Mouse (Mus musculus) liver, embryonic 16.5 days (tissue): Measurements from ENCODE around the gene Fadd. TPM values are rescaled to one million over a fixed set of nuclear protein-coding genes. Genes with fewer than 3 reads are reported as not detected.

Experiments used
- ATAC-seq: fragments of 200-750 bp; cut with Nextera tagmentation; 2 replicates; pipeline ENCODE4 v1.8.0; 2017; ENCODE audit warnings: low read depth, mild to moderate bottlenecking, moderate number of reproducible peaks, moderate library complexity
- H3K27ac ChIP-seq: fragments of 300-500 bp; sonication (generic); 2 replicates; pipeline ENCODE4 v1.5.1; 2014; ENCODE audit warnings: mild to moderate bottlenecking, low read length
- H3K27me3 ChIP-seq: fragments of 300-500 bp; sonication (generic); 2 replicates; pipeline ENCODE4 v1.6.1; 2014; ENCODE audit warnings: low read depth, low read length, mixed read lengths; ENCODE audit not compliant: control insufficient read depth, insufficient read depth
- H3K36me3 ChIP-seq: fragments of 300-500 bp; sonication (generic); 2 replicates; pipeline ENCODE4 v1.6.1; 2014; ENCODE audit warnings: mild to moderate bottlenecking; ENCODE audit not compliant: control insufficient read depth, insufficient read depth
- H3K4me1 ChIP-seq: fragments of 300-500 bp; sonication (generic); 2 replicates; pipeline ENCODE4 v1.6.1; 2014; ENCODE audit warnings: low read depth, low read length, mixed read lengths; ENCODE audit not compliant: control insufficient read depth
- H3K4me2 ChIP-seq: fragments of 300-500 bp; sonication (generic); 2 replicates; pipeline ENCODE4 v1.6.1; 2014; ENCODE audit warnings: low read depth, low read length, mixed read lengths
- H3K4me3 ChIP-seq: fragments of 300-500 bp; sonication (generic); 2 replicates; pipeline ENCODE4 v1.5.1; 2014; ENCODE audit warnings: low read depth, mild to moderate bottlenecking, low read length
- H3K9ac ChIP-seq: fragments of 300-500 bp; sonication (generic); 2 replicates; pipeline ENCODE4 v1.6.1; 2014; ENCODE audit warnings: low read depth, low read length
- H3K9me3 ChIP-seq: fragments of 300-500 bp; sonication (generic); replicated peaks from 2 replicates; pipeline ENCODE4 v1.6.1; 2016; ENCODE audit warnings: low read length; ENCODE audit not compliant: control insufficient read depth
- WGBS: fragments of 180-500 bp; shearing (Covaris S2); extraction: QIAGEN DNeasy Blood & Tissue Kit; methylation state at CpG from one replicate; pipeline ENCODE4 v1.1.7; 2014; ENCODE audit not compliant: insufficient replicate concordance; 5-methylcytosine and 5-hydroxymethylcytosine counted together
- polyA plus RNA-seq: library from polyadenylated mRNA; unstranded; fragments of >200 nt; fragmentation: Nextera tagmentation; extraction: Ambion mirVana; gene quantifications from 2 replicates; pipeline ENCODE4 v1.2.1, GENCODE M21; 2015

Gene Fadd
- polyA plus RNA-seq, 1 experiment from 2014 or later = 3.8 TPM

GRCm38 (mm10) chr7:144587291-144587690 lies 5.0 kb upstream of the Fadd start:
- no peak overlapping the region for H3K4me2 ChIP-seq
- no peaks in the 10 kb centered on the region for H3K36me3 ChIP-seq
- no peak overlapping the region for H3K4me3 ChIP-seq
- 19% methylated on average over 2 of the region's 2 CpGs for WGBS
- H3K4me1 ChIP-seq = peaks cover 3% of the 10 kb centered on the region; the same call in 1 of the 2 replicates
- H3K9ac ChIP-seq = no peak overlapping the region
- no peaks in the 10 kb centered on the region for H3K27me3 ChIP-seq
- no peak overlapping the region for H3K27ac ChIP-seq
- H3K9me3 ChIP-seq = no peaks in the 10 kb centered on the region
- no peak for ATAC-seq

- no peak for ATAC-seq
- Histone ChIP-seq H3K9ac (no peak overlapping the region), H3K4me2 (no peak overlapping the region)
These were observed 3.4 kb upstream of the Fadd start for GRCm38 (mm10) chr7:144585648-144586047.

GRCm38 (mm10) chr7:144583619-144584018 lies 1.4 kb upstream of the Fadd start:
- Histone ChIP-seq H3K4me3 (no peak overlapping the region), H3K27me3 (no peaks in the 10 kb centered on the region), H3K27ac (no peak overlapping the region), H3K9me3 (no peaks in the 10 kb centered on the region), H3K4me1 (peaks cover 12% of the 10 kb centered on the region), H3K36me3 (no peaks in the 10 kb centered on the region), H3K4me2 (no peak overlapping the region), H3K9ac (no peak overlapping the region)
- 5% methylated on average over 4 of the region's 4 CpGs for WGBS
- ATAC-seq = no peak

More at GRCm38 (mm10) chr7:144585648-144586047, 3.4 kb upstream of the Fadd start:
- Histone ChIP-seq H3K36me3 (no peaks in the 10 kb centered on the region), H3K4me1 (peaks cover 11% of the 10 kb centered on the region), H3K27ac (no peak overlapping the region), H3K27me3 (no peaks in the 10 kb centered on the region), H3K9me3 (no peaks in the 10 kb centered on the region), H3K4me3 (no peak overlapping the region)
- whole genome bisulfite sequencing = 12% methylated on average over 6 of the region's 6 CpGs

- peak overlapping the region; percentile 85 for H3K4me2 ChIP-seq
- no peaks in the 10 kb centered on the region for H3K9me3 ChIP-seq
- peak overlapping the region; percentile 72 for H3K9ac ChIP-seq
- no peaks in the 10 kb centered on the region for H3K36me3 ChIP-seq
- H3K4me1 ChIP-seq = peaks cover 12% of the 10 kb centered on the region
- ATAC-seq = peak; percentile 88
- H3K27me3 ChIP-seq = no peaks in the 10 kb centered on the region
- H3K27ac ChIP-seq = peak overlapping the region; percentile 88
- under 1% methylated on average over 42 of the region's 43 CpGs for WGBS
- peak overlapping the region; percentile 82 for H3K4me3 ChIP-seq
These were observed 542 bp downstream of the Fadd start for GRCm38 (mm10) chr7:144581559-144582283.

- 70% methylated on average over 5 of the region's 5 CpGs for WGBS
- no peak for ATAC-seq
- Histone ChIP-seq H3K9me3 (no peaks in the 10 kb centered on the region), H3K9ac (no peak overlapping the region), H3K27ac (no peak overlapping the region), H3K4me2 (no peak overlapping the region), H3K27me3 (no peaks in the 10 kb centered on the region), H3K4me3 (no peak overlapping the region), H3K36me3 (no peaks in the 10 kb centered on the region), H3K4me1 (peaks cover 9% of the 10 kb centered on the region)
These were observed 4.4 kb downstream of the Fadd start for GRCm38 (mm10) chr7:144577876-144578275.

- Histone ChIP-seq H3K4me2 (no peak overlapping the region), H3K27ac (no peak overlapping the region), H3K4me1 (no peaks in the 10 kb centered on the region), H3K4me3 (no peak overlapping the region), H3K9ac (no peak overlapping the region), H3K27me3 (no peaks in the 10 kb centered on the region), H3K9me3 (no peaks in the 10 kb centered on the region), H3K36me3 (no peaks in the 10 kb centered on the region)
- ATAC-seq = no peak
- 69% methylated on average over 5 of the region's 5 CpGs for WGBS
These were observed 10.0 kb downstream of the Fadd start for GRCm38 (mm10) chr7:144572234-144572633.

- H3K9ac ChIP-seq = no peak overlapping the region
- H3K4me3 ChIP-seq = no peak overlapping the region
- H3K4me1 ChIP-seq = no peaks in the 10 kb centered on the region
- ATAC-seq = no peak
- no peaks in the 10 kb centered on the region for H3K9me3 ChIP-seq
- no peak overlapping the region for H3K4me2 ChIP-seq
- H3K36me3 ChIP-seq = no peaks in the 10 kb centered on the region
- H3K27ac ChIP-seq = no peak overlapping the region
- no peaks in the 10 kb centered on the region for H3K27me3 ChIP-seq
These were observed 10.7 kb downstream of the Fadd start for GRCm38 (mm10) chr7:144571598-144571997.

- no peaks in the 10 kb centered on the region for H3K4me1 ChIP-seq
- H3K27me3 ChIP-seq = no peaks in the 10 kb centered on the region; the same call in 1 of the 2 replicates
- H3K4me2 ChIP-seq = no peak overlapping the region
- no peak overlapping the region for H3K9ac ChIP-seq
- H3K36me3 ChIP-seq = no peaks in the 10 kb centered on the region
- H3K9me3 ChIP-seq = no peaks in the 10 kb centered on the region
- H3K27ac ChIP-seq = no peak overlapping the region
- H3K4me3 ChIP-seq = no peak overlapping the region
- 63% methylated on average over 7 of the region's 7 CpGs for WGBS
- no peak for ATAC-seq
These were observed 12.8 kb downstream of the Fadd start for GRCm38 (mm10) chr7:144569428-144569827.

- Histone ChIP-seq H3K27ac (no peak overlapping the region), H3K4me2 (no peak overlapping the region), H3K27me3 (no peaks in the 10 kb centered on the region; the same call in 1 of the 2 replicates), H3K4me1 (no peaks in the 10 kb centered on the region), H3K9ac (no peak overlapping the region), H3K9me3 (no peaks in the 10 kb centered on the region), H3K4me3 (no peak overlapping the region), H3K36me3 (no peaks in the 10 kb centered on the region)
- ATAC-seq = no peak
These were observed 14.2 kb downstream of the Fadd start for GRCm38 (mm10) chr7:144568091-144568490.
